In genomic region chr6:86020948-86021347, GRCm38 (mm10) we compare ENCODE assay signal across 11 mouse cellular contexts. TPM values are rescaled to one million over a fixed set of nuclear protein-coding genes. Genes with fewer than 3 reads are reported as not detected.
DNase-seq lines count a peak whose midpoint lies in the region; ATAC-seq lines count a peak whose summit lies in the region.
"Had no signal": no experiment of that assay in that cellular context is flagged by ENCODE, and none has a peak within 500 bp of the region (broad histone marks: within the 10 kb centered on the region; RNA-seq: fewer than 3 reads in every experiment).

No protein-coding gene starts in this region.

- H3K9me3 ChIP-seq in liver, embryonic 11.5 days (ENCODE audit: control insufficient read depth, low read length) = no peaks in the 10 kb centered on the region
- no peaks in the 10 kb centered on the region for H3K9me3 ChIP-seq in liver, embryonic 13.5 days (replicated peaks)
- H3K9me3 ChIP-seq: G1E; neural tube, embryonic 12.5 days had no signal

- no peak overlapping the region for H3K4me2 ChIP-seq in liver, embryonic 11.5 days
- no peak overlapping the region for H3K4me2 ChIP-seq in liver, embryonic 13.5 days
- H3K4me2 ChIP-seq: neural tube, embryonic 12.5 days had no signal

- DNase-seq in cerebellum, postnatal 10 days = peak; percentile 61 to 65
- no peak for DNase-seq in cerebellum, adult 11-12 months
- DNase-seq in liver = peak; percentile 49
- no peak for DNase-seq in liver, embryonic 11.5 days (ENCODE audit: low spot score)
- DNase-seq in liver, embryonic 13.5 days = peak; percentile 29
- DNase-seq in spleen, postnatal 4 days (ENCODE audit: low spot score in 2 of 2) = peak; percentile 41 to 73
- DNase-seq in left cerebral cortex, adult 8-10 months (ENCODE audit: low spot score in 2 of 2) = no peak

- no peaks in the 10 kb centered on the region for H3K27me3 ChIP-seq in liver, embryonic 11.5 days (replicated peaks; ENCODE audit: control insufficient read depth, insufficient read depth, low read length)
- peaks cover 28% of the 10 kb centered on the region for H3K27me3 ChIP-seq in liver, embryonic 13.5 days
- H3K27me3 ChIP-seq: neural tube, embryonic 12.5 days had no signal

- 21% methylated on average over 3 of the region's 3 CpGs for WGBS in liver, embryonic 11.5 days
- WGBS in liver, embryonic 13.5 days (ENCODE audit: insufficient replicate concordance) = 17% methylated on average over 3 of the region's 3 CpGs

- H3K4me3 ChIP-seq in liver, embryonic 11.5 days (ENCODE audit: low read depth, low read length) = no peak overlapping the region
- H3K4me3 ChIP-seq in liver, embryonic 13.5 days (replicated peaks) = no peak overlapping the region
- H3K4me3 ChIP-seq: neural tube, embryonic 12.5 days had no signal

- ATAC-seq in liver, embryonic 11.5 days (replicated peaks; ENCODE audit: low FRiP score) = no peak
- peak; percentile 80 for ATAC-seq in common myeloid progenitor, adult 5-6 weeks (replicated peaks; ENCODE audit: low read depth, poor library complexity, severe bottlenecking)
- ATAC-seq in liver, embryonic 13.5 days (ENCODE audit: low read depth) = no peak

- no peak overlapping the region for H3K27ac ChIP-seq in liver, embryonic 11.5 days (ENCODE audit: low read depth, low read length)
- H3K27ac ChIP-seq in liver, embryonic 13.5 days = no peak overlapping the region
- H3K27ac ChIP-seq: neural tube, embryonic 12.5 days had no signal

- H3K36me3 ChIP-seq in liver, embryonic 11.5 days (ENCODE audit: control insufficient read depth, insufficient read depth, low read length) = no peaks in the 10 kb centered on the region
- no peaks in the 10 kb centered on the region for H3K36me3 ChIP-seq in liver, embryonic 13.5 days
- H3K36me3 ChIP-seq: G1E; neural tube, embryonic 12.5 days had no signal

- no peak overlapping the region for H3K9ac ChIP-seq in liver, embryonic 11.5 days (ENCODE audit: low read depth, low read length)
- H3K9ac ChIP-seq in liver, embryonic 13.5 days = no peak overlapping the region
- H3K9ac ChIP-seq: neural tube, embryonic 12.5 days had no signal

- no peaks in the 10 kb centered on the region; the same call in 1 of the 2 replicates for H3K4me1 ChIP-seq in liver, embryonic 11.5 days (replicated peaks; ENCODE audit: control insufficient read depth, insufficient read depth, low read length)
- peaks cover 8% of the 10 kb centered on the region; the same call in 1 of the 2 replicates for H3K4me1 ChIP-seq in liver, embryonic 13.5 days (replicated peaks)
- H3K4me1 ChIP-seq: neural tube, embryonic 12.5 days had no signal

RNA-seq across cellular contexts. Expression of gene Figla, which starts 5.0 kb away (rescaled TPM):
- polyA plus RNA-seq in liver, embryonic 11.5 days (2014; fragmentation: Nextera tagmentation; extraction: Ambion mirVana) = not detected in 2 replicates
- total RNA-seq in common myeloid progenitor, adult 5-6 weeks (2017) = not detected in 2 replicates
- polyA plus RNA-seq in liver, embryonic 13.5 days (2015; fragmentation: Nextera tagmentation; extraction: Ambion mirVana) = not detected in 2 replicates
- not detected for total RNA-seq in left cerebral cortex, adult 8-10 months (2022)
- total RNA-seq: G1E; heart, adult 18-20 months had no signal
- polyA plus RNA-seq: G1E; neural tube, embryonic 12.5 days had no signal

RNA-seq across cellular contexts. Expression of gene Add2, which starts 7.5 kb away (rescaled TPM):
- polyA plus RNA-seq in liver, embryonic 11.5 days (2014; fragmentation: Nextera tagmentation; extraction: Ambion mirVana) = 66.5 and 73.2 TPM in 2 replicates
- total RNA-seq in common myeloid progenitor, adult 5-6 weeks (2017) = 31.6 and 44.5 TPM in 2 replicates
- polyA plus RNA-seq in liver, embryonic 13.5 days (2015; fragmentation: Nextera tagmentation; extraction: Ambion mirVana) = 93.3 and 96.2 TPM in 2 replicates
- total RNA-seq in left cerebral cortex, adult 8-10 months (2022) = 100 to 1,000 TPM; 200 to 222 (median 215) TPM

RNA-seq across cellular contexts. Expression of gene Dusp11, which starts 59.5 kb away (rescaled TPM):
- polyA plus RNA-seq in liver, embryonic 11.5 days (2014; fragmentation: Nextera tagmentation; extraction: Ambion mirVana) = 58.7 and 59.9 TPM in 2 replicates
- total RNA-seq in common myeloid progenitor, adult 5-6 weeks (2017) = 41.9 and 69.4 TPM in 2 replicates
- polyA plus RNA-seq in liver, embryonic 13.5 days (2015; fragmentation: Nextera tagmentation; extraction: Ambion mirVana) = 29.0 and 40.3 TPM in 2 replicates
- 10 to 100 TPM; 56.1 to 65.9 (median 61.6) TPM for total RNA-seq in left cerebral cortex, adult 8-10 months (2022)

Comparison
In these comparisons a context has a peak if more than half of its experiments do, and no peak if none do; other contexts are left out.
1. DNase-seq: peak in cerebellum, postnatal 10 days (2 of 2), liver (single experiment), liver, embryonic 13.5 days (single experiment) and spleen, postnatal 4 days (2 of 2); none in cerebellum, adult 11-12 months (single experiment), liver, embryonic 11.5 days (single experiment) and left cerebral cortex, adult 8-10 months (0 of 2).